Mouse (Mus musculus) ovary, postnatal 14 days (tissue): ENCODE measurements at regions not wholly inside any gene's neighbourhood (a gene's known extent, or its start where the extent isn't known, plus 50 kb on each side); places are given as distances from the start of the nearest gene placed in this dataset.
A peak's percentile ranks its signal among the peaks of the same experiment; 100 is the strongest.

Experiments
- DNase-seq: peaks from one replicate; pipeline ENCODE4 v3.0.0; 2022; ENCODE audit warnings: low spot score

DNA sequence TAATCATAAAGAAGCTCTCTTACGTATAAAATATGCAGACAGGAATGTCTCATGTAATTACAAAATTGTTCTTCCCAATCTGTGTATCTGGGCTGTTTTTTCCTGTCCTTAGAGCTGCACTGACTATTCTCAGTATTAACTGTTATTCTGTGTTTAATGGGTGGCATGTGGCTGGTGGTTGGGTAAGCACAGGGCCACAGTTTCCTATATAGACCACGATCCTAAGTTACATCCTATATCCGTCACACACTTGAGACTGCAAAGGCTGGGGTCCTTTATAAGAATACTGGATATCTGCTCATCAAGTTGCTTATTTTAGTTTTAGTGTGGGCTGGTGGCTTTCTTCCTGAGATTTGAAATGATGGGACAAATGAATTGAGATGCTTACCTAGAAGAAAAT, 159.0 kb downstream of the Sox4 start:
- no peak for DNase-seq

DNA sequence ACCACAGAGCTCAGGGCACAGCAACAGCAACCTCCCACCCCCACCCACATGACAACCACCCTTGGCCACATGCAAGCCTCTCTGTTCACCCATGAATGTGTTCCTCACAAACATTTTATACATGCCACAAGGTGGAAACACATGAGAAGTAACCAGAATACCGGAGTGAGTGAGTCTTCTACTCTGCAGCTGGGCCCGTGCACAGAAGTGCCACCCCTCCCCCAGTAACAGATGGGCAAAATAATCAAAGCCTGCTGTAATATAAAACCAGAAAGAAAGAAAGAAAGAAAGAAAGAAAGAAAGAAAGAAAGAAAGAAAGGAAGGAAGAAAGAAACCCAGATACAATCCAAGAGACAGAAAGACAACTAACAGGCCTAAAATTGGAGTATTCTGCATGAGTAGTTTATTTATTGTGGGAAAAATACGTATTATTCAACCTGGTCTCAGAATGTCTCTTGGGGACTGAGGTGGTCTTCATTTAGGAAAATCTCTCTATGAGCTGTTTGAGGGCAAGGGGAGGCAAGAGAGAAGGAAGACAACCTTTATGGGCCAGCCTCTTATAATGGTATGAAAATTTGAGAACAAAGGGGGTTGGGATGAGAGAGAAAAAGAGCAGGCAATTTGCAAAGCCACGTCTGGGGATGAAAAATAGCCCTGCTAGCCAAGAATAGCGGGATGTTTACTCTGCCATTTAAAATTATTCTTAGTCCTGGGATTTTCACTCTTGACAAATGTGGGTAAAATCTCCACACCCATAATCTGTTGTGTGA, 160.2 kb downstream of the Sox4 start:
- no peak for DNase-seq

DNA sequence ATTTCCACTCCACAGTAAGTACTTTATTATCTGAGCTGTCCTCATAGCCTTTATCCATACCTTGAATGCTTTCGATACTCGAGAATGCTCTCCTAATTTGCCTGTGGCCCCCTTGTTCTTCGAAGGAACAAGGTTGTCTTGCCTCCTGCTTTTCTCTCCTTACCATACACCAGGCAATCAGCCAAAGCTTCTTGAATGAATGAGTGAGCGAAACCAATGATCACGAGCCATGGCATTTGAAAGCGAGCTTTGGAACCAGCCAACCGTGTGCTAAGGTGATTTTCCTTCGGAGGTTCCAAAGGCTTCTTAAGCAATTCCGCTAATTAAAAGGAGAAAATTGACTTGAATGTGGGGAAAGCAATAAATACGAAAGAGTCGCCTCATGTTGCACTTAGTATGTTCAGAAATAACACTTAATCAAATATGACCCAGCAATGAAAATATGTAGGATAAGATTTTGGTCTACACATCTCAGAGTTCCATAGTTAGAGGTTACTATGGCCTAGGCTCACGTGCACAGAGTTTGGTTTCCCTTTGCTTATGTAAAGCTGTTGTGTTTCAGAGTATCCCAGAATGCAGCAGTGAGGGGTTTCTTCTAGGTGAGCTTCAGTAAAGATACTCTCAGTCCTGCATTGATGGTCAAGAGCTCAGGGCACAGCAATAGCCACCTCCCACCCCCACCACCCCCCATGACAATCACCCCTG, 160.9 kb downstream of the Sox4 start:
- DNase-seq: no peak

DNA sequence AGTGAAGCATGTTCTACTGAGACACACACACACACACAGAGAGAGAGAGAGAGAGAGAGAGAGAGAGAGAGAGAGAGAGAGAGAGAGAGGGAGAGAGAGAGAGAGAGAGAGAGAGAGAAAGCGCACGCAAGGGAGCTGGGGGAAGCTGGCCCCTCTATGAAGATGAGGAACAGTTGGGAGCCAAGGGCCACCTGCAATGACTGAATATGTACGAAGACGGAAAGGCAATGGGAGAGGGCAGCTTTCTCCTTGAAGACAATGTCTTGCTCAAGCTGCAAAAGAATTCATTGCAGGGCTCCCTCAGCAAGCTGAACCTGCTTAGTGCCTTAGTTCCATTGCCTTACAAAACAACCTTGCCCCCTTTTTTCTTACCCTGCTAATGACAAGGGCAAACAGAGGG, 163.1 kb downstream of the Sox4 start:
- DNase-seq: no peak

DNA sequence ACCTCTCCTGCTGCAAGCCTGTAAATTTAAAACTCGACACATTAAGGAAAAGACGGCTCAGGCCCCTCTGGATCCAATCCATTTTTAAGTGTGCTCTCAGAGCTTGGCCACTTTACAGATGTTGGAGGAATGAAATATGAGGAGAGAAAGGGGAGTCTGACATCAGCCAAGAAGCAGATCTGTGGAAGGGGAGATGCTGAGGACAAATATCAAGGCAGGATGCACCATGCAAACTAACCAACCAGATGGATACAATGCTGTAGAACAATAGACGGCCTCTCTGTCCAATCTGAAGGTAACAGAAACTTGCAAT, 166.2 kb downstream of the Sox4 start:
- DNase-seq: no peak

DNA sequence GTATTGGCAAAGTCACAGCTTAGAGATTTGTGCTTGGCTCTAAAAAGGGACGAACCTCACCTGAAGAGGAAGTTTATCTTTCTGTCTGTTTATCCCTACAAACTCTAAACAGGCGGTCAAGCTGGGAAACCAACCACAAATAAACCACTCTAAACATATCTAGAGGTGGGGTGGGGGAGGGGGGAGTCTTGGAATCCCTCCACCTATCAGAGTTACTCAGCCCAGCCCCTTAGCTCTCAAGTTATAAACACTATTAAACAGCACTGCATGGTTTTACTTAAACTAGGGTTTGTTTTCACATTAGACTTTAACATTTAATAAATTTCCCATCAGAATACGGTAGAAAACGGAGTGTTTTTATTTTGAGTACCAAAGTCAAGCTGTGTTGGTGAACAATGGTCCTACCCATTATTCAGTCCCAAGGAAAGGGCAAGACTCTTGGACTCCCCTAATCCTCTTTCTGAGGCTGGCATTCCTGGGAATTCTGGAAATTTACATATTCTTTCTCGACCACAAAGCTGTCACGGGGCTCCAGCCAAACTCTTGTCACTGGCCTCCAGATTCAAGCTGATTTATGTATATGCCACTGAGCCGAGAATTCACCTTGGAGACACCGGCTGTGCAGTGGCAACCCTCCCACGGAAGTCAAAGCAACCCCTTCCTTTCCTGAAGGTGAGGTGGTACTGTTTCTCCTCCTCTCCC, 166.7 kb downstream of the Sox4 start:
- peak; percentile 9 for DNase-seq

DNA sequence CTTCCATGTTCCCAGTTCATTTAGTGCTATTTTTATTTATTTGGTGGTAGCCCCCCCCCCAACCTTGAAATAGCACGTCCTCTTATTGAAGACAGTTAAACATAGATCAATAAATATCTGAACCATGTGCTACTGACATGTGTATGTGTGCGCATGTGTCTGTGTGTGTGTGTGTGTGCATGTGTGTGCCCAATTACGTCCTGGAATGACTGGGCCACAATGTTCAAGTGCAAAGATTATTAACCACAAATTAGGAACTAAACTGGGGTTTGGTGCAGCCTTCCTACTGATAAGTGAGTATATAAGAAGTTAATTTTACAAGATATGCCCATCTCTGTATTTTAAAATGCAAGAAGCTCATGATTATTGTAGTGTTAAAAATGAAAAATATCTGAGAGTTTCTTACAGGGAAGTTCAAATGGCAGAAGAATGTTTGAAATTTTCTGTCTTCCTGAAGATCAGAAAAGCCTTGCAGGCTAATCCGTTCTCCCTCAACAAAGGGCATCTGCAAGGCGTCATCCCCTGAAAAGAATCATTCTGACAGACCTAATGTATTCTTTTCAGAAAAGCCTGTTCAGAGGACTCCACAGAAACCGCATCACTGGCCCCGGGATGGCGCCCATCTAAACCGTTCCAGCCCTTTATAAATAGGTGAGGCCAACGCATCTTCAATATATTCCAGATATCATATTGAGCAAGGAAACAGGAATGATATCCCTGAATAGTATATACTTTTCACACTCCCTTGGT, 170.8 kb downstream of the Sox4 start:
- DNase-seq: no peak

DNA sequence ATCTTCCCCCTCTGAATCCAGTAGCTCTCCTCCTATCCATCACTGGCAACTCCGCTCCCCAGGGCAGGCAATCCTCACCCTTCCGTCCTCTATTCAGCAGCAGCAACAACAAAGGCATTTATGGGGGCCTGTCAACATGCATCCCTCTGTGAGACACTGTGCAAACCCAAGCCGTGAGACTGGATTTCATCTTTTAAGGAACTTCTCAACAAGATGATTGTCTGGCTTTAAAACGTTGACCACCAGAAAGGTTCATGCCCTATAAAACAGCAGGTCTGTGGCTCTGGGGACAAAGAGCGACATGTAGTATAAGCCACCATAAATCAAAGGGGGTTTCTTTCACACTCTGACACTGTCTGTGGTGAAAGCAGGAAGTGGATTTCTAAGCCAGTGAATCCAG, 171.4 kb downstream of the Sox4 start:
- no peak for DNase-seq

DNA sequence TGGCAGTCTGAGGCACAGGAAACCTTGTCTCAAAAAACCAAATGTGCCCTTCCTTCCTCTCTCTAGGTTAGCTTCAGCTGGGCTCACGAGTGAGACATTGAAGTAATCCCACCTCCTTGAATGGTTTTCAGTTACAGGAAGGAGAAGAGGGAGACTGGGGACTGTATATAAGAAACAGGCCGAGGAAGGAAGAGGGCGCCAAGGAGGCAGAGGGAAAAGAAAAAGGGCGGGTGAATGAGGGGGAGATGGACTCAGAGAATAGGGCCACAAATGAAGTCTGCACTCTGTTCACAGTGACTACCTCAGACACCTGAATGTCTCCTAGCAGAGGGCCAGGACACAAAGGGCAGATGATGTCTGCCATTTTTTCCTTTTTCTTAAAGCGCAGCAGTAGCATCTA, 171.9 kb downstream of the Sox4 start:
- no peak for DNase-seq

DNA sequence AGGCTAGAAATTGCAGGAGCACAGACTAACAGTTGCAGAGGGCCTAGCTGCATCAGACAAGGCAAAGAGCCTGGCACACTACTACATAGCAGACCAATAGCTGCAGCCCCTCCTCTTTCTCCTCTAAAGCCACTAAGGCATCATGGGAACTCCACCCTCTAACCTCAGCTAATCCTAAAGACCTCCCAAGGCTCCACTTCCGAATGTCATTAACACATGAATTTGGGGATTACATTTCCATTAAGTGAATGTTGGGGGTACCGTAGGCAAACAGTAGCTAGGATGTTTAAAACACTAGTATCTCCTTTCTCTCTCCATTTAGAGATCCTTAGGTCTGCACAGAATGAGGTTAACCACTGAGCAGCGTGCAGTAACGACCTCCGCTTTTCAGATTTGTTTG, 173.1 kb downstream of the Sox4 start:
- DNase-seq: no peak

DNA sequence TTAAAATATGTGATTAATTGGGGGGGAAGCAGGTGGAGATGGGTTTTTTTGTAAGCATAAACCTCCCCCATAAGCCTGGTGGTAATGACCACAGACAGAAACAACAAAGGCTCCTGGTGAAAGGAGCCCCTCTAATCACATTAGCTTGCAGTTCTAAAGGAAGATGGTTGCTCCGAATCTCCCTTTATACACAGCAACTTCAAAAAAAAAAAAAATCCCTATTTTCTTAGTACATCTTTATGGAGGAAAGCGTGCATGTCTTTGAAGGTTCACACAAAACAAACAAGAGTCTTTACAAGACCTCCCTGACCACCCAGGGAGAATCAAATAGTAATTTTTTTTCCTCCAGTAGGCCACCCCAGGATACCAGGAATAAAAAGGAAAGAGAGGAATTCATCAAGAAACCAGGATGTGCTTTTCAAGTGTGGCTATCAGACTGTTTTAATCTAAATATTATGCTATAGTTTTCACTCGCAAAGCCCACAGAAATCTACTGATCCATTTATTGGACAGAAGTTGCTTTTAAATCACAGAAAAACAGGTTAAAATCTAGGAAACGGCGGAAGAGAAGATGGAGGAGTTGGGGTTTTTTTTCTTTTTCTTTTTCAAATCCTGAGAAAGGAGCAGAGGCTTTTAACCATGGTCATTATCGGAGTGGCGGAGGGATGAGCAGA, 178.2 kb downstream of the Sox4 start:
- DNase-seq: no peak

DNA sequence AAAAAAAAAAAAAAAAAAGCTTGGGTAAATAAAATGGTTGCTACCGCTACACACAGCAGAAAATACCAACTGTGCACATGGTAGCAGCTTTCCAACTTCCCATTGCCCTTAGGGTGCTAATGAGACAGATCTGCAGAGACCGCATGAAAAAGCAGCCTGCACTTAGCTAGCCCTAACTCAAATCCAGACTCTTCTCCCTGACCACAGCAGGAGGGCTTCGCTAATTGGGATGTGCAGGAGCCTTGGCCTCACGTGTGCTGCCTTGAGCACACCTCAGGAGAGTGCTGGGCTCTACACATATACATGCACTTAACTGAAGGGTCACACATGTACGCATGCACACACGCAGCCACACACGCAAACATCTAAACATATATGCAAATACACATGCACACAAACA, 178.9 kb downstream of the Sox4 start:
- DNase-seq: no peak

DNA sequence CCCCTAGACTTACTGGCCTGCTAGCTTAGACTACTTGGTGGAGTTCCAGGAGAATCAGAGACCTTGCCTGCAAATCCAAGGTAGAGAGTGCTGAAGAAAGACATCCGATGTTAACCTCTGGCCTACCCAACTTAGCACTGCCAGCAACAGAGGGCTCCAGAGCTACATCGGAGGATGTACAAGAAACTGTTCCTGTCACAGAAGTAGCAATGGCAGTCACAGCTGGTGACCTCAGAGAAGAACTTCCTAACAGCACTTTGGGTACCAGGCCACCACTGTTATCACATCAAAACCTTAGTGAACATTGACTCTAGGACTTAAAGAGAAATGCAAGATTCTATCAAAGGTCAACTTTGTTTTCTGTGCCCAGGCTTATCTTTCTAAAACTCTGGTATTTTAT, 180.0 kb downstream of the Sox4 start:
- no peak for DNase-seq

DNA sequence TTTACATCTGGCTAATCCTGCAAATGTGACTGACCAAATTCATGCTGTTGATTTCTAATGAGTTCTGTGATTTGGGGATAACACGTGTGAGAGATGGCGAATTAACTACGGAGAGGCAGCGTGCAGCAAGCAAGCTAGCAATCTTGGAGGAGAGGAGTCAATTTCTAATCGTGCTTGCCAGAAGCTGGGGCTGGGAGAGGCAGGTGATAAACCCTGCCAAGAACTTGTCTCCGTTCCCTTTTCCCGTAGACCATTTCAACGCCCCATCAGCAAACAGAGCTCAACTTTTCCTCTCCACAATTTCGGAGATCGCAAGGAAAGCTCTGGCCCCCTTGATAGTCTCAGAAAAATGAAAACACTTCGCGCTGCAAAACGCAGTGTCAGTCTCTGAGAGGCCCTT, 183.0 kb downstream of the Sox4 start:
- peak; percentile 16 for DNase-seq

DNA sequence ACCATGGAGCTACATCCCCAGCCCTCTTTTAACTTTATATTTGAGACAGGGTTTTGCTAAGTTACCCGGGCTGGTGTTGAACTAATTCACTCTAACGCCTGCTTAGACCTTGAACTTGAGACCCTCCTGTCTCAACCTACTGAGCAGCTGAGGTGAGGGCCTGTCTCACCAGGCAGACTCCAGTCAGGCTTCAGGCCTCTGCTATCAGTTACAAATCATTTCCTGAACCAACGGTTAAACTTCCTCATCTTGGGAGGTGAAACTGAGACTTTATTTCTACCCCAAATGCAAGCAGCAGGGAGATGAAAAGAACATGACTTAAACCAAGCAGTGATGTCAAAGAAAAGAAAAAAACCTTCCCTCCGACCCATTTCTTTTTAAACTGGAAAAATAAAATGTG, 183.5 kb downstream of the Sox4 start:
- DNase-seq: no peak

DNA sequence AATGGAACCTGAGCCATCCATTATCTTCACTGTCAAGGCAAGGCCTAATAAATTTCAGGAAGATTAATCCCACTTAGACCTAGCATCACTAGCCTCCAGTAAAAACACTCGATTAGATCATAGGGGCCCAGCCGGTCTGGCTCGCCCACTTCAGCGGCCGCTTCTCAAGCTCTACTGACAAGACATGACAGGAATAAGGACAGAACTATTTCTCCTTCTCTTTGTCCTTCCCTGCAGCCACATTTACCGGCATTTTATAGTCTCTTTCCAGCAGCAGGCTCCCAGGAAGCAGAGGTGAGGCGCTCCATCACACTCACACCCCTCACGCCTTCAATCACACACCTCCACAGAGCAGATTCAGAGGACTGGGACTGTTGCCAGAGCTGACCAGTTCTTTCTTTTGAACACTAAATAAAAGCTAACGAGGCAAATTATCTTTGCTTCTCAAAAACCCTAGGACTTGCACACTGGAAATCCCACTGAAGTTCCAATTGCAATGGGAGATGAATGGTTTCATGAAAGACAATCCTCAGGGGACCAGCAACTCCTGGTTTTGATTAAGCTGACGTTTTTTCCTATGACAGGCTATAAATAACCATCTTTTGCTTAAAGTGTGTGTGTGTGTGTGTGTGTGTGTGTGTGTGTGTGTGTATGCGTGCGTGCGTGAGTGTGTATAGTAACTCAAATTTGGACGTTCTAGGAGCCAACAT, 184.6 kb downstream of the Sox4 start:
- no peak for DNase-seq

DNA sequence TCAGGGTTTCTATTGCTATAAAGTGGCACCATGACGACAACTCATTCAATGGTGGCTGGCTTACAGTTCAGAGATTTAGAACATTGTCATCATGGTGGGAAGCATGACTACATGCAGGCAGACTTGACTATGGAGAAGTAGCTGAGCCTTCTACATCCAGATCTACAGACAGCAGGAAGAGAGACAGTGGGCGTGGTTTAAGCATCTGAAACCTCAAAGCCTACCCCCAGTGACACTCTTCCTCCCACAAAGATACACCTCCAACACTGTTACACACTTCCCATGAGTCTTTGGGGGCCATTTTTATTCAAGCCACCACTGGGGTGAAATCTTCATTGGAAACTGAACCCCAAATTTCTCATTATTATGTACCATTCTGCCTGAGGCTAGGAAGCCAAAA, 191.0 kb downstream of the Sox4 start:
- no peak for DNase-seq

DNA sequence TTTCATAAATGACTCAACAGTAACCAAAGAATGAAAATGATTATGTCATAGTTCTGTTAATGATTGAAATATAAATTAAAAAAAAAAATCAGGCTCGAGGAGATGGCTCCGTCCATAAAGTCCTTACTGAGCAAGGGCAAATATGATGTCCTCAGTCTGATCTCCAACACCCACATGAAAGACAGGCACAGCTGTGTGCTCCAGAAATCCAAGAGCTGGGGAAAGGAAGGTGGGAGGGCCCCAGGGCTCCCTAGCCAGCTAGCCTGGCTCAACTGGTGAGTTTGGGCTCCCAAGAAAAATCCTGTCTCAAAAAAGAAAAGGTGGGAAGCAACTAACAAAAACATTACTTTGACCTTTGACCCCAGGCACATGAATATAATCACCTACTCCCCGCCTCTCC, 194.5 kb downstream of the Sox4 start:
- no peak for DNase-seq

DNA sequence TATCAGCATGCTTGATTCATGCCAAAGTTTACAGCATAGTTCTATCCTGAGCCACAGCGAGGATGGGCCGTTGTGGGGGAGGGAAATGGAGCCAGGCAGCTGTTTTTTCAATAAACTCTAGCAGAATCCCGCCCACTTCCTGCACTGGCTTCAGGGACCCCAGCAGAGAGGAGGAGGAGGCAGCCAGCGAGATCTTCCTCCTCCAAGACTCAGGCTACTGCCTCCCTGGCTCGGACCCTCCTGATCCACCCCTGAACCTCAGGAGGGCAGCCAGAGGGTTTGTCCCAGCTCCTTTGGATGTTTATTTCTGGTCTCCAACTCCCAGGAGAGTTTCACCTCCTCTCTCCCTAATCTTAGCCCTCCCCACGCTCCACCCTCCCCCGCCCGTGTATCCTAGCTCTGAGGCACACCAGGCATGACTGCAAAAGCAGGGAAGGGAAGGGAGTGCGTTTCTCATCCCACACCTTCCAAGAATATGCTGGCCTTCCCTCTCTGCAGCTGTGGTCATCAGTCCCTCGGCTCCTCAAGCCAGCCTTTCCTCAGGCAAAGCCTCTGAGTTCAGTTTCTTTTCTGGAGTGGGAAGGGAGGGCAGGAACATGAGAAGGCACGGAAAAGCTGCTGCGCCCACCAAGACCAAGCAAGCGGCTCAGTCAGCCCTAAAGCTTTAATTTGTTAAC, 195.5 kb downstream of the Sox4 start:
- peak; percentile 60 for DNase-seq

DNA sequence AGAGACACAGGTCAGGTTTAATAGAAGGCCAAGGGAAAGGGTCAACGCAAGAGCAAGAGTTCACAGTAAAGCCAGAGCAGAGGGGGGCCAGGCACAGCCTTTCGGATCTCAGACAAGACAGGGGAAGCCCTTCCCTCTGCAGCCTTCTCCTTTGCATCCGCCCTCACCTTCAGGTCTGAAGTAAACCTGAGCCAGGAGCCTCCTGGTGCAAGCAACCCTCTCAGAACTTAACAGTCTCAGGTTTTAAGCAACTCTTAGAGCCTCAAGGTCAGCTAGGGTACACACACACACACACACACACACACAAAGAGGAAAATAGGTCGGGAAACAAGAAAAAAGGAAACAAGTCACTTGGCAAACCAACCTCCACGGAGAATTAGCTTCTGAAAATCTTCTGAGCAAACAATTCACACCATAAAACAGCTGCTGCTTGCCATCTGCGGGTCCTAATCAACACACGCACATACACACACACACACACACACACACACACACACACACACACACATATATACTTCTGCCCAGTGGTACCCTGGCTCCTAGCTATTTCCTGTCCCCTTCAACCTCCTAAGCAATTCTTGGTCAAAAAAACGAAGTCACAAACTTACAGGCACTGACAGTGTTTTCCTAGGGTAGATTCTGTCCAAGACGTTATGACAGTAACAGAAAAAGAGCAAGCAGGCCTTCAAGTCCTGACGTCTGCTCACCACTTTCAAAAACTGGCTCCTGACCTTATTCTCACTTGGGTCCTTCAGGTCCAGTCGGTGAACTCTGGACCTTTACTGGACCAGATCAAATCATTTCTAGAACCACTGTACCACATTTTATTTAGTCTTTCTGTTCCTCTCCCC, 196.4 kb downstream of the Sox4 start:
- DNase-seq: no peak
